Mouse (Mus musculus) midbrain, embryonic 12.5 days (tissue): ENCODE data around the gene Scap. TPM values are rescaled to one million over a fixed set of nuclear protein-coding genes. Genes with fewer than 3 reads are reported as not detected.

ENCODE experiments used
- polyA plus RNA-seq: library from polyadenylated mRNA; unstranded; fragments of >200 nt; fragmentation: Nextera tagmentation; extraction: Ambion mirVana; gene quantifications from 2 replicates; pipeline ENCODE4 v1.2.1, GENCODE M21; 2016

Scap gene
- polyA plus RNA-seq, 1 experiment from 2014 or later = 44.2 TPM

Other genes with a start within 250 kb of the Scap start
- gene Smarcc1, start 215.6 kb upstream of the Scap start, polyA plus RNA-seq = 208 and 215 TPM in 2 replicates
- 224 and 228 TPM in 2 replicates for gene Dhx30, start 215.5 kb upstream of the Scap start, polyA plus RNA-seq
- 25.3 and 31.3 TPM in 2 replicates for gene Cspg5, start 89.5 kb upstream of the Scap start, polyA plus RNA-seq
- gene Elp6, start 28.1 kb upstream of the Scap start, polyA plus RNA-seq = 34.8 and 38.7 TPM in 2 replicates
- gene Ptpn23, start 74.9 kb downstream of the Scap start, polyA plus RNA-seq = 18.2 and 21.5 TPM in 2 replicates
- 1.1 and 2.8 TPM in 2 replicates for gene Ngp, start 86.5 kb downstream of the Scap start, polyA plus RNA-seq
- gene Klhl18, start 143.4 kb downstream of the Scap start, polyA plus RNA-seq = 11.9 and 12.2 TPM in 2 replicates
- 1.4 and 1.7 TPM in 2 replicates for gene Kif9, start 143.7 kb downstream of the Scap start, polyA plus RNA-seq
- 44.7 and 48.8 TPM in 2 replicates for gene Setd2, start 199.3 kb downstream of the Scap start, polyA plus RNA-seq